Mouse (Mus musculus) embryo, embryonic 10 days (tissue): ENCODE results near the gene Rab35.
A peak's percentile ranks its signal among the peaks of the same experiment; 100 is the strongest.

Experiments
- DNase-seq: peaks from one replicate; pipeline ENCODE4 v3.0.0-alpha.2; 2015; ENCODE audit warnings: low spot score

The Rab35 gene

GRCm38 (mm10) chr5:115631505-115632357, at the start of gene Rab35:
Gene Rab35 (plus strand): TSS chr5:115631908.
- peak; percentile 92 for DNase-seq

GRCm38 (mm10) chr5:115585616-115586015, 46.1 kb upstream of the Rab35 start:
- no peak for DNase-seq

- DNase-seq: no peak
These were observed 45.5 kb upstream of the Rab35 start for GRCm38 (mm10) chr5:115586166-115586565.

DNA sequence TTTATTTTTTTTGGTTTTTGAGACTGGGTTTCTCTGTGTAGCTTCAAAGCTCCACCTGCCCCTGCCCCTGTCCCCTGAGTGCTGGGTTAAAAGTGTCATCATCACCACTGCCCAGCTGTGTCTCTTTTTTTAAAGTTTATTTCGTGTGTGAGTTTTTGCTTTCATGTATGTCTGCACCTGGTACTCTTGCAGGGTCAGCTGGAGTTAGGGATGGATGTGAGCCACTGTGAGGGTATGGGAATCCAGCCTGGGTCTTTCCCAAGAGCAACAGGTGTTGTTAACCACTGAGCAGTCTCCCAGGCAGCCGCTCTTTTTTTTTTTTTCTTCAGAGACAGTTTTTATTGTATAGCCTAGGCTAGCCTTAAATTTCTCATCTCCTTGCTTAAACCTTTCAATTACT, 44.9 kb upstream of the Rab35 start:
- no peak for DNase-seq

DNA sequence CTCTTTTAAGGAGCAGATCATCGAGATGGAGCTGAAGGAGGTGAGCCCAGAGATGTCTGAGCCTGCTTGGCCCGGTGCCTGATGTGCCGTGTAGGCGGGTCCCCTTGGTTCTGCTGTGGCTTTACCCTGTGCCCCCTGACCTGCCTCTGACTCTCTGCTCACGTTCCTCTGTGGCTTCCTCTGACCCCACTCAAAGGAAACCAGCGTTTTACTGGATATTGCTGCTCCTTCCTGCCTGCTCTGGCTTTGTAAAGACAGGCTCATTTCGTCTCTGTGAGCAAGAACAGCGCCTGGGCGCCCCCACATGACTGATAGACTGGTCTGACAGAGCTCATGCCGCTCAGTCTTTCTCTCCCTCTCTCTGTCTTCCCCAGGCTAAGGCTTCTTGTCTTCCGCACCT, 40.7 kb upstream of the Rab35 start:
- DNase-seq: no peak

DNA sequence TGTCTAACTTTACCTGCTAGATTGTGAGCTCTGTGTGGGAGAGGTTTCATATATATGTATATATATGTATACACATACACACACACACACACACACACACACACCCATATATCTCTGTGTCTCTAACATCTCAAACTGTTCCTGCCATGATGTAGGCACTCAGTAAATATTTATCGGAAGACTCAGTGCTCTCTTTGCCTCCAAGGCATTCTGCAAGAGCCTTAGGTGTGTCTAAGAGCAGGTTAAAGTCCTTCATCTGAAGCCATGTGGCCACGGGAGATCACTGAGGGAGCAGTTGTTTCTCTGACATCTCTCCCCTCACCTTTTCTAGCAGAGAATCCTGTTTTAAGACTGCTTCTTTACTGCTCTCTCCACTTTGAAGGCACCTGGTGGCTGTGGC, 40.2 kb upstream of the Rab35 start:
- no peak for DNase-seq

DNA sequence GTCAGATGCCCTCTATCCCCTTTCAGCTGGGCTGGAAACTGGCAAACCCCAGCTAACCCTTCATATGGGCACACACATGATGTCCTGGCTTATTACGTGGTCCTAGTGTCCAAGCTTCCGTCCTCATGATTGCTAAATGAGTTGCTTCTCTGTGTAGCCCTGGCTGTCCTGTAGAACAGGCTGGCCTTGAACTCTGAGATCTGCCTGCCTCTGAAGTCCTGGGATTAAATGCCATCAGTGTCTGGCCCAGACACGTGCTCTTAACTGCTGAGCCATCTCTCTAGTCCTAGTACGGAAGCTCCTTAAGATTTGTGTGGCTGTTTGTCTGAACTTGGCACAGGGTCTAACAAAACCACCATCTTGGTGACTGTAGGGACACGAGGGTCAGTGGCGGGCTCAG, 28.1 kb upstream of the Rab35 start:
- DNase-seq: no peak

DNA sequence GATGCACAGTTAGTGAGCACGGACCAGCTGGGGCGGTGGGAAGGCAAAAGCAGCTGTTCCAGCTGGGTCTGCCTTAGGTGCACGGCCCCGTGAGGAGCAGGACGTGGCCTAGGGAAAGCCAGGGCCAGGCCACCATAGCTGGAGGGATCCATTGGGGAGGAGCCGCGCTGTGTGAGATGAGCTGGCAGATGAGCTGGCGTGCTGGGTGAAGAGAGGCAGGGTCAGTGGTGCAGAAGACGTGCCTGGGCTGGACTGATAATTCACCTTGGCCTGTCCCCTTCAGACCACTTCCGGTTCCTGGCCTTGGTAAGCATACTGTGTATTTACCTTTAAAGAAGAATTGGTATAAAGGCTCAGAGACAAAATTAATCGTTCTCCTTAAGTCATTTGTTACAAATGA, 20.1 kb upstream of the Rab35 start:
- DNase-seq: no peak

DNA sequence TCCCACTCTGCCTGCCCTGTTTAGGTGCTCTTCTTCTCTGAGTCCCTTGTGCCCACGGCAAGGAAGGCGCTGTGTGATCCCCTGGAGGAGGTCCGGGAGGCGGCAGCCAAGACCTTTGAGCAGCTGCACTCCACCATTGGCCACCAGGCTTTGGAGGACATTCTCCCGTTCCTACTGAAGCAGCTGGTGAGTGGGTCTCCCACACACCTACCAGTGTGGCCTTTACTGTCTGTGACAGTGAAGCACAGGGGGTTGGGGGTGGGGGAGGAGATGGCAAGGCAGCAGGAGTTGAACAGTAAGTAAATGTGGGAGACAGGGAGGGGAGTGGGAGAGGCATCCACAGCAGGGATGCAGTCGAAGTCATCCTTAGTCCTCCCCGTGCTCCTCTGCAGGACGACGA, 18.4 kb upstream of the Rab35 start:
- DNase-seq: no peak

DNA sequence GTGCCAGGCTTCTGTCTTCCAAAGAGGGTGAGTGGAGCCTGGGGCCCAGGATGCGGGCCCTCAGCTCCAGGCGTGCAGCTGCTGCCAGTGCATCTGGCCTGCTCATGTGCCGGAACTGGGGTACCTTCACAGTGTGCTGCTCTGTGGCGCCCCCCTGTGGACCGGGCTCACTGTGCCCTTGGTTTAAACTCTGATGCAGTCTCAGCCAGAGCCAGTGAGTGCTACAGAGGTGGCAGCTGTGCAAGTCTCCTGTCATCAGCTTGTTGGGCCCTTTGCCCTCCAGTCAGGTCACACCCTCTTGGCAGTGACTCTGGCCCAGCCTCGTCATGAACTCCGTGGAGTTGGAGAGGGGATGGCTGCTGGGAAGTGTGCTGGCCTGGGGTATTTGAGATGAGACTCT, 16.8 kb upstream of the Rab35 start:
- peak; percentile 51 for DNase-seq

DNA sequence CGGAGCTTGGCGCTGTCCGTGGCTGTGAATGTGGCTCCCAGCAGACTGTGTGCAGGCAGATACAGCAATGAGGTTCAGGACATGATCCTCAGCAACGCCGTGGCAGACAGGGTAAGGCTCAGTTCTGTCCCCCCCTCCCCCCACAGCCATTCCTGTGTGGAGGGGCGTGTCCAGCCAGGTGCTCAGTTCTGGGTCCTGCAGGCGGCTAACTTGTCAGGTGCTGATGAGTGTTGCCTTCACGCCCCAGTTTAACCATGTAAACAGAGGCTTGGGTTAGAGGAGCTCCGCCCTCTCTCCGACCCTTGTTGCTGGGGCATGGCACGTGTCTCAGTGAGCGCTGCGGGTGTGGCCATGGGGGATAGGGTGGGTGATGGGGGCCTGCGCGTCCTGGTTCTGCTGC, 12.0 kb upstream of the Rab35 start:
- no peak for DNase-seq

- no peak for DNase-seq
These were observed 9.0 kb upstream of the Rab35 start for GRCm38 (mm10) chr5:115622686-115623085.

DNA sequence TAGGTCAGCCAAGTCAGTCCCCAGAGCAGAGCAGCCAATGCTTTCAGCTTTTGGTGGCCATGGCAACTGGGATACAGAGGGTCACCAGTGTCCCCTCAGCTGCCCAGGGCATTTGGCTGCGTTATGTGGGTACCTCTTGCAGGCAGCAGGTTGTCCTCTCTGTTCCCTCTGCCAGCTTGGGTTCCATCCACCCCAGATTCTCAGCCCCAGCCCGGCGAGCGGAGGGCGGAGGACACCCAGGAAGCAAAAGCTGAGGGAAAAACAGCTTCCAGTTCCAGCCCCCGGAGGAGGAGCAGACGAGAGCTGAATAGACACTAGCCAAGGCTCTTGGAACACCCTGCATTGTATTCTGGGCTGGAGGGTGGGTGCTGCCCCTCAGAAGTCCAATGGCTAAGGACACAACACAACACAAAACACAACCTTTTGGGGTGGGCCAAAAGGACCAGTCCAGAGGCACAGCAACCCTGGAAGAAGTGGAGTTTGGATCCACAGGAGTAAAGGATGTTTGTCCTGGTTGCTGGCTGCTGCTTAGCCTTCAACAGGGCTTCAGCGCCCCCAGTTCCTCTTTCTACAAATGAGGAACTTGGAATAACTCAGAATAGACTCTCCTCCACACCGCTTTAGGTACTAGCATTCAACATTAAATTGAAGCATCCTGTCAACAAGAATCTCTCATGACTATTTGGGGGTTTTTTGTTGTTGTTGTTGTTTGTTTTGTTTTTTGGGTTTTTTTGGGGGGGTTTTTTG, 7.8 kb upstream of the Rab35 start:
- DNase-seq: no peak

DNA sequence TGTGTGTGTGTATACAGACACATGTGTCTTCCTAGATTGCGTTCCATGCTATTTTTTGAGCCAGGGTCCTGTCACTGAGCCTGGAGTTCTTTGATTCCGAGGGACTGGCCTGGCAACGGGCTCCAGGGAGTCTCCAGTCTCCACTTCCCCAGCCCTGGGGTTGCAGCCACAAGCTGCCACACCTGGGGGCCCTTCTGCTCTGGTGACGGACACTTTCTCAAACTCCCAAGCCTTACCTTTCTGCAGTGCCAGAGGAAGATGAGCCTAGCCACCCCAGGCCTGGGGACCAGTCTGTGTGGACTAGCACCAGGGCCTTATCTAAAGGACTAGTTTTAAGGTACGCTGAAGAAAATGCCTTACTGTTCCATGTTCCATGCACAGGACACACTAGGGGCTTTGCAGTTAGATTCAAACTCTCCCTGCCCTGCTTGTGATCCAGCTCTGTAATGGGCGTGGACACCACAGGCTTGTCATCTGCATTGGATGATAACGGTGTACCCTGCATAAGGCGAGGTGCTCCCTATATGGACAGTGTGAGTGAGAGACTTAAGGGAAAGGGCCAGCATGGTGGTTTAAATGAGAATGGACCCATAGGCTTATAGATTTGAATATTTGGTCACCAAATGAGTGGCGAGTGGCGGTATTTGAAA, 5.3 kb upstream of the Rab35 start:
- DNase-seq: no peak

GRCm38 (mm10) chr5:115628083-115628482, 3.6 kb upstream of the Rab35 start:
- no peak for DNase-seq

DNA sequence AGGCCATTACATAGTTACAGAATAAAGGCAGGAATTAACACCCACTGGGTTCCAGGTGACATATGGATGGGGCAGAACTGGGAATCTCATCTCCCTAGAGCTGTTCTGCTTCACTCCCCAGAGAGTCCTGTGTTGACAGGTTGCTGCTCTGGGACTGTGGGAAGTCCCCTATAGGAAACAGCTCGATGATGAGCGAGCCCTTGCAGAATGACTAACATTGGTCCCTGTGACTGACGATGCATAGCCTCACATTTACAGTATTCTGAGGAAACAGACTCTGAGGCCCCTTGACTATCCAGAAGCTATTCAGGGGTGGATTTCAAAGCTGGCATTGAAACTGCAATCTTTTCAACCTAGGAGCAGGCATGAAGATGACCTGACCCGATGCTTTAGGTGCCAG, 2.0 kb upstream of the Rab35 start:
- no peak for DNase-seq

GRCm38 (mm10) chr5:115630291-115630690, 1.4 kb upstream of the Rab35 start:
- DNase-seq: no peak

- peak; percentile 56 for DNase-seq
These were observed 628 bp downstream of the Rab35 start for GRCm38 (mm10) chr5:115632358-115632714.

- DNase-seq: peak; percentile 7
These were observed 1.4 kb downstream of the Rab35 start for GRCm38 (mm10) chr5:115633060-115633459.

- DNase-seq: no peak
These were observed 2.3 kb downstream of the Rab35 start for GRCm38 (mm10) chr5:115634046-115634445.

DNA sequence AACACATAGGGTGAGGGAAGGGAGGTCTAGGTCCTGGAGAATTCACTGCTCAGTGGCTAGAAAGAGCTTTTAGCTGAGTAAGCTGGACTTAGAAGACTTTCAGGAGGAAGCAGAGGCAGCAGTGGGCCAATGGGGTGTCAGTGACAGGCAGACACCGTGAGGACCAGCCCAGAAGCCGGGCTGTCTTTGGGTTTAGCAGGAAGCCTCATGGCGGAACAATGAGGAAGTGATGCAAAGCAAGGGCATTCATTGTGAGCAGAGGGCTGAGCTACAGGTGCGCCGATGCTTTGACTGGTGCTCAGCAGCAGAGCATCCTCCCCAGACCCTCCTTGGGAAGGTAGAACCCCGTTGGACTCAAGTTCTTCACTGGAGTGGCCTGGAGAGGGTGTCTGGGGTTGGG, 3.8 kb downstream of the Rab35 start:
- no peak for DNase-seq

GRCm38 (mm10) chr5:115644192-115644591, 12.5 kb downstream of the Rab35 start:
- DNase-seq: no peak

GRCm38 (mm10) chr5:115648876-115649275, 17.2 kb downstream of the Rab35 start:
- DNase-seq: no peak
